Mouse (Mus musculus) liver, embryonic 13.5 days (tissue): ENCODE data around the gene Phf11c. TPM values are rescaled to one million over a fixed set of nuclear protein-coding genes. Genes with fewer than 3 reads are reported as not detected.

Source experiments
- polyA plus RNA-seq: library from polyadenylated mRNA; unstranded; fragments of >200 nt; fragmentation: Nextera tagmentation; extraction: Ambion mirVana; gene quantifications from 2 replicates; pipeline ENCODE4 v1.2.1, GENCODE M21; 2015

Gene Phf11c
- polyA plus RNA-seq, 1 experiment from 2014 or later: 0.45 TPM

Other genes starting within 250 kb of the Phf11c start
- not detected in 2 replicates for gene Gm5142, start 216.6 kb downstream of the Phf11c start, polyA plus RNA-seq
- gene Rcbtb1, start 194.2 kb downstream of the Phf11c start, polyA plus RNA-seq: 17.5 and 23.1 TPM in 2 replicates
- not detected in 2 replicates for gene Gm6904, start 135.2 kb downstream of the Phf11c start, polyA plus RNA-seq
- 0.08 and 0.32 TPM in 2 replicates for gene Phf11a, start 97.9 kb downstream of the Phf11c start, polyA plus RNA-seq
- 0.77 and 1.3 TPM in 2 replicates for gene Phf11b, start 54.0 kb downstream of the Phf11c start, polyA plus RNA-seq
- 1.2 and 1.4 TPM in 2 replicates for gene Phf11d, start 29.9 kb downstream of the Phf11c start, polyA plus RNA-seq
- gene Setdb2, start 45.5 kb upstream of the Phf11c start, polyA plus RNA-seq: 9.9 and 10.8 TPM in 2 replicates
- 30.7 and 39.7 TPM in 2 replicates for gene Cab39l, start 45.6 kb upstream of the Phf11c start, polyA plus RNA-seq
- 17.3 and 19.6 TPM in 2 replicates for gene Cdadc1, start 202.6 kb upstream of the Phf11c start, polyA plus RNA-seq
- 0.83 and 0.90 TPM in 2 replicates for gene Shisa2, start 229.9 kb upstream of the Phf11c start, polyA plus RNA-seq